Mouse (Mus musculus) mouse trophoblast stem cell (cell line): Measurements from ENCODE around the gene Inhbb.

Source experiments
- in situ Hi-C, 2 experiments: fragments of 300-500 bp; cut with MseI, MboI; formaldehyde crosslinking; loops; 2 replicates in 1 of 2; 3 replicates in 1 of 2; pipeline ENCODE4 v1.15.1; 2025

Gene Inhbb

GRCm38 (mm10) chr1:119386306-119386705 is 35.7 kb downstream of the Inhbb start:
- in situ Hi-C loops, result no loop called here

DNA sequence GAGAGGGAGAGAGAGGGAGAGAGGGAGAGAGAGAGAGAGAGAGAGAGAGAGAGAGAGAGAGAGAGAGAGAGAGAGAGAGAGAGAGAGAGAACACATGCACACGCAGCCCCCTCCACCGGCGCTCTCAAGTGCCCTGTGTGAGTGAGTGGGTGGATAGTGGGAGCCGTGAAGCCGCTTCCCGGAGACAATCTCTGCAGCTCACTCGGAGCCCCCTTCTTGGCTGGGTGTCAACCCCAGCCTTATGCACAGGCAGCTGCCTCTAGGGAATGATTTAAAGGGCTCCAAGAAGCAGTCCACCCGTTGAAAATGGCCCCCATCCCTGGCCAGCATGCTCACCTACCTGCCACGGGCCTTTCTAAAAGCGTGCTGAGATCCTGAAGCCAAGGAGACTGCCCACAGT is 38.1 kb downstream of the Inhbb start:
- in situ Hi-C loops, result no loop called here

DNA sequence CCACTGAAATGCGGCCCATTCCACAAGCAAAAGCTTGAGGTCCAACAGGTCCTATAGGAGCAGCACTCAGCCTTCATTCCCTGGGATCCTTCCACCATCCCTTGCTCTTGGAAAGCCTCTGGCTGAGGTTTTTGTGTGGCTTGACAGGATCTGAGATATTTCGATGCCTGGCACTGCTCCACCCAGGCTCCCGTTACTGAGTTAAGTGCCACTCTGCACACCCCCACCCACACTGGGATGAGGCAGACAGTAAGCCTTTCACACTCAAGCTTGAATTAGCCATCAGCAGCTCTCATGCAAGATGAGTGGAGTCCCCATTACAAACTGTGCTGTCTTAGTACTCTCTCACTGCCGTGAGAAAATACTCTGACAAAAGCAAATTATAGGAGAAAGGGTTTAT is 41.4 kb downstream of the Inhbb start:
- in situ Hi-C loops, result no loop called here

DNA sequence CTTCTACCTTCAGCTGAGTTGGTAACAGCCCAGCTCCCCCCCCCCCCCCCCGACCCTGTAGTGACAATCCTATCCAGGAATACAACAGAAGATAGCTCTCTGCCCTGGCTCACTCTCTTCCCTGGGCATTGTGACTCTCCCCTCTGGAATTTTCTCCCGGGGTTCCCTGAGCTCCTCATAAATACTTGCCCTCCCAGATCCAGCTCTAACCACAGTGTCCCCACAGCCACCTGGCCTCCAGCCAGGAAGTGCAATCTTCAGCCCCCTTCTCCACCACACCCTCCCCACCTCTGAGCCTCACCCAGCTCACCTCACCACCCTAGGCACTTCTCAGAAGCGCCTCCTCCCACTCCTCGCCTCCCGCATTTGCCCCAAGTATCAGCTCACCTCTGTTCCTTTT is 46.7 kb downstream of the Inhbb start:
- in situ Hi-C loops, result no loop called here

DNA sequence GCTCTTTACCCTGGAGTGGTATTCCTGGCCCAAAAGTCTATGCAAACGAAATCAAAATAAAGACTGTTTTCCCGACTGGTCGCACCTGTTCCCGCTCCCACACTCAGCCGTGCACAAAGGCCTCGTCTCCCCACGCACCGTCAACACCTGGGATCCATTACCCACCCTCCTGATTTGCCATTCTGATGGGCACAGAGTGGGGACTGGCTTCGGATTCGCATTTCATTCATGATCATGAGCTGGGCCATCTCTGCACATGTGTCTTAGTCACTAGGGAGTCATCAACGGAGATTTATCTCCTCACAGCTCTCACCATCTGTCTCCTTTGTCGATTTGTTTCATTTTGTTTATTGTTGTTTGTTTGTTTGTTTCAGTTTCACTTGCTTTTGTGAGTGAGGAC is 54.5 kb downstream of the Inhbb start:
- in situ Hi-C loops, result no loop called here

GRCm38 (mm10) chr1:119366315-119366714 is 55.7 kb downstream of the Inhbb start:
- in situ Hi-C loops, result no loop called here
